ENCODE assay signal across 8 mouse cellular contexts in the genomic region with DNA sequence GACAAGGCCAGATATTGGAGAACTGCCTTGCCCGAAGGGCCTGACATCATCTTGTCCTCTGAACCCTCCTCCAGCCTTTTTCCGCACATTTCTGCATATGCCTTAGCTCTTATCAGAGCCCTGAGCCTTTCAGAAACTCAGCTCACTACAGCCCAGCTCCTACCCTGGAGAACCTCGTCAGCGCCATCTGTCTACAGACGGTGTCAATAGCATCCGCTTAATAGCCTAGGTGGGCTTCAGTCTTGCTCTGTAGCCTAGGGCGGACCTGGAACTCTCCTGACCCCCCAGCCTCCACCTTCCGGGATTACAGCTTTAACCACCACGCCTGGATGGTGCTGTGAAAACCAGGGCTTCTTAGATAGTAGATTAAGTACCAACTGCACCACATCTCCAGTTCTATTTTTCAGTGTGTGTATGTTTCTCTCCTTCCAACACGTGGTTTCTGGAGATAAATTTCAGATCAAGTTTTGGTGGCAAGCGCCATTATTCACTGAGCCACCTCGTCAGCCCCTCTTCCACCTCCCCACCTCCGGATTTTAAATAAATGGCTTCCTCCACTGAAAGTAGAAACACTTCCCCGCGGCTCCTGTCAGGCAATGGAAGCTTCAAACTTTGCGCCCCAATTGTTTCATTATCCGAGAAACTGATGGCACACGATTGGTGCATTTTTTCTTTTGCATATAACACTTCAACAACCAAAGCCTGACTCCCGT. TPM values are rescaled to one million over a fixed set of nuclear protein-coding genes. Genes with fewer than 3 reads are reported as not detected.
A peak's percentile ranks its signal among the peaks of the same experiment; 100 is the strongest.
DNase-seq lines count a peak whose midpoint lies in the region; ATAC-seq and TF ChIP-seq lines count a peak whose summit lies in the region.

No protein-coding gene starts in this region.

- peaks cover 45% of the 10 kb centered on the region for H3K4me1 ChIP-seq in G1E (ENCODE audit: insufficient read depth, low read depth, low read length)
- H3K4me1 ChIP-seq in forebrain, embryonic 16.5 days (replicated peaks; ENCODE audit: control insufficient read depth, insufficient read depth, low read length): peaks cover 25% of the 10 kb centered on the region
- peaks cover 24% of the 10 kb centered on the region for H3K4me1 ChIP-seq in lung, embryonic 16.5 days (replicated peaks; ENCODE audit: control insufficient read depth, insufficient read depth, low read length)

- intact Hi-C loops in heart, postnatal 36 days (cut with DNase I): loop anchor here (1.0 to 5.0 kb wide), 2 partner anchors 69 to 130 kb away; a partner anchor contains a TSS

- ATAC-seq in G1E (ENCODE audit: extremely low read depth, insufficient number of reproducible peaks, low FRiP score, poor library complexity, severe bottlenecking): 0 out of 2 replicates have a peak, but pooled peaks have one; percentile 9
- no peak for ATAC-seq in forebrain, embryonic 16.5 days
- peak; percentile 18; the same call in 1 of the 2 replicates for ATAC-seq in lung, embryonic 16.5 days (ENCODE audit: low read depth)

- 7% methylated on average over 19 of the region's 19 CpGs for WGBS in forebrain, embryonic 16.5 days
- WGBS in lung, embryonic 16.5 days: 3% methylated on average over 19 of the region's 19 CpGs

- peak; percentile 60 for TF ChIP-seq CTCF in G1E (IDR thresholded peaks at IDR 0.05; ENCODE audit: low read depth, low read length)

- peak overlapping the region; percentile 66 for H3K4me2 ChIP-seq in forebrain, embryonic 16.5 days (ENCODE audit: low read length)
- H3K4me2 ChIP-seq in lung, embryonic 16.5 days (ENCODE audit: low read depth, low read length): peak overlapping the region; percentile 84

- H3K27me3 ChIP-seq in G1E (ENCODE audit: insufficient read depth, low read length): peaks cover 2% of the 10 kb centered on the region; the same call in 1 of the 2 replicates
- H3K27me3 ChIP-seq in forebrain, embryonic 16.5 days (replicated peaks; ENCODE audit: control insufficient read depth, insufficient read depth, low read length): no peaks in the 10 kb centered on the region
- no peaks in the 10 kb centered on the region for H3K27me3 ChIP-seq in lung, embryonic 16.5 days (ENCODE audit: control insufficient read depth, insufficient read depth, low read depth, low read length)

- peaks cover 8% of the 10 kb centered on the region for H3K36me3 ChIP-seq in G1E (replicated peaks)
- no peaks in the 10 kb centered on the region for H3K36me3 ChIP-seq in forebrain, embryonic 16.5 days (ENCODE audit: control insufficient read depth, insufficient read depth)
- no peaks in the 10 kb centered on the region for H3K36me3 ChIP-seq in lung, embryonic 16.5 days (ENCODE audit: control insufficient read depth, insufficient read depth, low read length)

- DNase-seq in G1E (ENCODE audit: low spot score): peak; percentile 56
- DNase-seq in cerebellum, adult 11-12 months: peak; percentile 74
- peak; percentile 82 to 83 for DNase-seq in heart, postnatal 36 days
- peak; percentile 67 for DNase-seq in layer of hippocampus, adult 9-10 months (ENCODE audit: low spot score)
- DNase-seq in ovary, postnatal 10 days (ENCODE audit: low spot score): peak; percentile 46
- peak; percentile 89 for DNase-seq in thymus, postnatal 0 days (ENCODE audit: low spot score)

- H3K9ac ChIP-seq in forebrain, embryonic 16.5 days (replicated peaks; ENCODE audit: low read depth, low read length): peak overlapping the region; percentile 50
- peak overlapping the region; percentile 75 for H3K9ac ChIP-seq in lung, embryonic 16.5 days (ENCODE audit: low read length)

- peak overlapping the region; percentile 71 for H3K4me3 ChIP-seq in G1E (ENCODE audit: low read depth, low read length)
- peak overlapping the region; percentile 53 for H3K4me3 ChIP-seq in forebrain, embryonic 16.5 days (replicated peaks; ENCODE audit: low read length)
- H3K4me3 ChIP-seq in lung, embryonic 16.5 days (ENCODE audit: low read length): peak overlapping the region; percentile 65

- peak overlapping the region; percentile 80 for H3K27ac ChIP-seq in forebrain, embryonic 16.5 days (ENCODE audit: low read length)
- H3K27ac ChIP-seq in lung, embryonic 16.5 days (ENCODE audit: low read length): peak overlapping the region; percentile 86

- H3K9me3 ChIP-seq in G1E (replicated peaks): no peaks in the 10 kb centered on the region
- no peaks in the 10 kb centered on the region for H3K9me3 ChIP-seq in forebrain, embryonic 16.5 days (ENCODE audit: control insufficient read depth, low read length)
- no peaks in the 10 kb centered on the region for H3K9me3 ChIP-seq in lung, embryonic 16.5 days (ENCODE audit: control insufficient read depth, low read length)

RNA-seq across cellular contexts. Expression of a gene that starts 4.3 kb away (rescaled TPM):
- total RNA-seq in G1E (2014; fragmentation: Nextera tagmentation) (52.1 and 57.0 TPM in 2 replicates), G1E (2017) (1.0 and 1.1 TPM in 2 replicates)
- polyA plus RNA-seq in G1E (2012): 52.1 and 58.9 TPM in 2 replicates
- 9.0 and 11.2 TPM in 2 replicates for polyA plus RNA-seq in forebrain, embryonic 16.5 days (2015; fragmentation: Nextera tagmentation; extraction: Ambion mirVana)
- 1 to 10 TPM; 8.1 to 8.2 TPM for total RNA-seq in heart, postnatal 36 days (2021)
- polyA plus RNA-seq in lung, embryonic 16.5 days (2015; fragmentation: Nextera tagmentation; extraction: Ambion mirVana): 5.9 TPM in 2 replicates
- polyA plus RNA-seq in thymus, postnatal 0 days (2015; fragmentation: Nextera tagmentation; extraction: Ambion mirVana): 2.9 and 4.9 TPM in 2 replicates

RNA-seq across cellular contexts. Expression of a gene that starts 9.6 kb away (rescaled TPM):
- total RNA-seq in G1E (2014; fragmentation: Nextera tagmentation) (not detected in 2 replicates), G1E (2017) (under 0.01 TPM in 1 of 2 replicates, not detected in the other)
- polyA plus RNA-seq in G1E (2012): not detected in 2 replicates
- 0.14 TPM in 1 of 2 replicates, not detected in the other for polyA plus RNA-seq in forebrain, embryonic 16.5 days (2015; fragmentation: Nextera tagmentation; extraction: Ambion mirVana)
- total RNA-seq in heart, postnatal 36 days (2021): not detected
- 0.06 TPM in 1 of 2 replicates, not detected in the other for polyA plus RNA-seq in lung, embryonic 16.5 days (2015; fragmentation: Nextera tagmentation; extraction: Ambion mirVana)
- 0.13 and 0.36 TPM in 2 replicates for polyA plus RNA-seq in thymus, postnatal 0 days (2015; fragmentation: Nextera tagmentation; extraction: Ambion mirVana)

RNA-seq across cellular contexts. Expression of a gene that starts 46.2 kb away (rescaled TPM):
- total RNA-seq in G1E (2014; fragmentation: Nextera tagmentation): 116 and 156 TPM in 2 replicates
- total RNA-seq in G1E (2017): 73.6 and 86.9 TPM in 2 replicates
- polyA plus RNA-seq in G1E (2012): 137 and 159 TPM in 2 replicates
- polyA plus RNA-seq in forebrain, embryonic 16.5 days (2015; fragmentation: Nextera tagmentation; extraction: Ambion mirVana): 197 and 220 TPM in 2 replicates
- 10 to 100 TPM; 81.3 to 84.7 TPM for total RNA-seq in heart, postnatal 36 days (2021)
- polyA plus RNA-seq in lung, embryonic 16.5 days (2015; fragmentation: Nextera tagmentation; extraction: Ambion mirVana): 167 and 202 TPM in 2 replicates
- 152 and 172 TPM in 2 replicates for polyA plus RNA-seq in thymus, postnatal 0 days (2015; fragmentation: Nextera tagmentation; extraction: Ambion mirVana)
